Mouse (Mus musculus) layer of hippocampus, postnatal 25 days (tissue): Measurements from ENCODE around the gene Pak6. TPM values are rescaled to one million over a fixed set of nuclear protein-coding genes. Genes with fewer than 3 reads are reported as not detected.
"Not testable (repeated sequence)": the region's sequence is repeated elsewhere in the genome, so short reads cannot be mapped to it uniquely, and the experiment has no call there.

Experiments used
- DNase-seq, 2 experiments: peaks; one replicate each; pipeline ENCODE4 v3.0.0; 2022; ENCODE audit warnings: mixed read lengths in 2 of 2, low spot score in 1 of 2; ENCODE audit errors: extremely low spot score in 1 of 2
- total RNA-seq, 2 experiments: library from RNA; stranded (reverse); gene quantifications; 2 replicates each; pipeline ENCODE4 v1.2.3; 2021

Pak6 gene
- 10 to 100 TPM; 50.5 to 58.0 TPM for total RNA-seq

DNA sequence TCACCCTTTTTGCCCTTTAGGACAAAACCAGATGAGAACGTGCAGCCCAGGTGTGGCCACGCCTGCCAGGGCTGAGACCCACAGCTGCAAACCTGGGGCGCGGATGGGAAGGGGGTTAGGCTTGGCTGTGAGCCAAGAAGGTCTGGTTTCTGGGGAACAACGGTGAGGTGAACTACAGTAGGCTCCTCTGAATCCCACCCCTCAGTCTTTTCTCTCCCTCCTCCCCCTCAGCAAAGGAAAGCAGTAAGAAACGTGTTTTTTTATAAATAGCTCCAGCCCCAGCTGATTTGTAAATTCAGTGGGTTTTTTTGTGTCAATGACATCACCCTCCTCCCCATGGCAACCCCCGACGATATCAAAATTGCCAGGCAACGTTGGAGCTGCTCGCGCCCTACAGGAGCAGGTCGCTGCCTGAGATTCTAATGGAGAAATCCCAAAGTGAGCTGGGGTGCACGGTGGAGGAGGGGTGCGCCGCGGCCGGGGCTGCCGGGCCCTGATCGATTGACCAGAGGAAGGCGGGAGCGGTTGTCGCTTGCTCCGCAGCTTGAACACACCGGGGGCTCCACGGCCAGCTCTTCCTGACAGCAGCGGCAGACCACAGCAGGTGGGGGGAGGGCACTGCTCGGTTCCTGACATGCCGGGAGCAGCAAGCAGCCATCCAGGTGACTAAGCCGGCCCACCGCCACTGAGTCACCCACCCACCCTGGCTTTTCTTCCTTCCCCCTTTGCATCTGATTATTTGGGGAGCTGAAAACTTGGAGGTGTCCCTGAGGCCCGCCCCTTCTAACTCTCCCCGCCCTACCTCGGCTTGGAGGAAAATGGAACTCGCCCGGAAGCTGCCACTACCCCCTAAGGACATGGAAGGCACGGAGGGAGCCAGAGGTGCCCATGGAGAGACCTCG, at the start of gene Pak6:
TSS of gene Pak6 (plus strand) at position 402 of the 902 bp plus-strand sequence.
- DNase-seq, result peak; percentile 45 to 49

DNA sequence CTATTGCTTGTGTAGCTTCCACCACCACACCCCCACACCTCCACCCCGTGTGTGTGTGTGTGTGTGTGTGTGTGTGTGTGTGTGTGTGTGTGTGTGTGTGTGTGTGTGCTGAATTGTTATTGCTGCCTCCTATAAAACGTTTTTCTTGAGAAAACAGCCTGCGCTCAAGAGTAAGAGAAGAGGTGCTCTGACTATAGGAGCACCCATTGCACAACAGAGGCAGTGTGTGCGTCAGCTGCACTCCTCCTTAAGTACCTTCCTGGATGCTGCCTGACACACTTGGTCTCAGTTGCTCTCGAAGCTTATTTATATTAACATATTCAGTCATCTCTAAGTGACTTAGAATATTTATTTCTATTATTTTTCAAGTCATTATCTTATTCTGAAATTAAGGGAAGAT, 45.1 kb upstream of the Pak6 start:
- DNase-seq, result no peak

DNA sequence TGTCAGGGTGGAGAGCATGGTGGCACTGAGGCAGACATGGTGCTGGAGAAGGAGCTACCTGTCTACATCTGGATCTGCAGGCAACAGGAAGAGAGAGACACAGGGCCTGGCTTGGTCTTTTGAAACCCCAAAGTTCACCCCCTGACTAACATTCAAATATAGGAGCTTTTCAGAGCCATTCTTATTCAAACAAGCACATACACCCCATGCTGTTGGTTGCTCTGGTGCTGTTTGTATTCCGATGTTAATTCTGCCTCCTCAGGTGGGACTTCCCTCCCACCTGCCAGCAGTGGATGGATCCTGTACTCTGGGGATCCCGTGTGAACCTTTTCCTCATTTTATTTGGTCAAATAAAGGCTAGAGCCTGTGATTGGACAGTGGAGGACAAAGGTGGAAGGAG, 43.0 kb upstream of the Pak6 start:
- no peak for DNase-seq

DNA sequence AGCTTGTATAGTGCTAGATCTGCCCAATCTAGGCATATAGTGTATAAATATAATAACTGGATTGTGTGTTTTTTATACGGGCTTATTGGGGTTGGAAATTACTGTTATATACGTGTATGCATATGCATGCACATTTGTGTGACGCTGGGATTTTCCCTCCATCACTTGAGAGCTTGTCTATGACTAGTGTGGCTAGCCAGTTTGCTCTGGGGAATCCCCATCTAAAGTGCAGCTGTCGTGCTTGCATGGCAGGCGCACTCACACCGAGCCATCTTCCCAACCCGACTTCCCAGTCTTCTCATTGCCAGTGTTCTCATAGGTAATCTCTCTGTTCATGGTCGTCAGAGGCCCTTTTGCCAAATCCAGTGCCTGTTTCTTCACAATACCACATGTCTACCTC, 42.5 kb upstream of the Pak6 start:
- no peak for DNase-seq

DNA sequence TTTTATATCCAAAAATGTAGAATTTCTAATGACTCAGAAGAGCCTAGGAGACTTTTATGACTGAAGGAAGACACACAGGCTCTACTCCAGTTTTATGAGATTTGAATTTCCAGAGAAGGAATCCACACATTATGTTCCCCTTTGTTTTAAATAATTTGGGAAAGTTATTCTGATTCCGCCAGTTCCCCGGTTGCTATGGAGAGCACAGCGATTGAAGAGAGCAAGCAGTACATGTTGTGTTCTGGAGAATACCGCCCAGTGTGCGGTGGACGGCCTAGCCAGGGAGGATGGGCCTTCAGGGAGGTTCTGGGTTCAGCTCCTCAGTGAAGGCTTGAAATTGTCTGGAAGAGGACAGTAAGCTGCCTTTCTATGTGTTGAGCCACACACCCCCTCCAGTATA, 33.8 kb upstream of the Pak6 start:
- no peak for DNase-seq

DNA sequence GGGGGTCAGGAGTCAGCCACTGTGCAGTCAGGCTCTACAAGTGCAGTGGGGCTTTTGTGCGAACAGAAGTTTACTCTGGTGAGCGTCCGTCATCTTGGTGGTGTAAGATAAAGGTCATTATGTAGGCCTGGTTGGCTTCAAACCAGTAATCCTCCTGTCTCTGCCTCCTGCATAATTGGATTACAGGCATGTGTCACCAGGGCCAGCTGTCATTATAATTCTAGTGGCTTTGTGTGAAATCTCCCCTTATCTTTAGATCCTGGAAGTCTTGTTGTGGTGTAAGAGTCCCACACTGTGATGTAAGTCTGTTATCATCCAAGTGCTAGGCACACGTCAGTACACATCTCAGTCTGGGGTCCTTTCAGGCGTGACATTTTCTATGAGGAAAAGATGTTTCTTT, 29.7 kb upstream of the Pak6 start:
- no peak for DNase-seq

DNA sequence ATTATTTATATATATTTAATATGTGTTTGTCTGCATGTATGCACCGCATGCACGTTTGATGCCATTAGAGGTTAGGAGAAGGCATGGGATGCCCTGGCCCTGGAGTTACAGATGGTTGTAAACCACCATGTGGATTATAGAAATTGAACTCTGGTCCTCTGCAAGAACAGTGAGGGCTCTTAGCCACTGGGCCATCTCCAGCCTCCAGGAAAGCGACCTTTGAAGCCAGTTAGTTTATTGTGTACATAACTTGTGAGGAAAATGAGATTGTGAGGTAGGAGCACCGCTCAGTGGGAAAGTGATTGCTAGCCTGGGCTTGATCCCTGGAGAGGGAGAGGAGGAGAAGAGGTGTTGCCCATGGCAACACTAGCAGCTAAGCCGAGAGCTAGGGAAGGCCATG, 25.8 kb upstream of the Pak6 start:
- no peak for DNase-seq

DNA sequence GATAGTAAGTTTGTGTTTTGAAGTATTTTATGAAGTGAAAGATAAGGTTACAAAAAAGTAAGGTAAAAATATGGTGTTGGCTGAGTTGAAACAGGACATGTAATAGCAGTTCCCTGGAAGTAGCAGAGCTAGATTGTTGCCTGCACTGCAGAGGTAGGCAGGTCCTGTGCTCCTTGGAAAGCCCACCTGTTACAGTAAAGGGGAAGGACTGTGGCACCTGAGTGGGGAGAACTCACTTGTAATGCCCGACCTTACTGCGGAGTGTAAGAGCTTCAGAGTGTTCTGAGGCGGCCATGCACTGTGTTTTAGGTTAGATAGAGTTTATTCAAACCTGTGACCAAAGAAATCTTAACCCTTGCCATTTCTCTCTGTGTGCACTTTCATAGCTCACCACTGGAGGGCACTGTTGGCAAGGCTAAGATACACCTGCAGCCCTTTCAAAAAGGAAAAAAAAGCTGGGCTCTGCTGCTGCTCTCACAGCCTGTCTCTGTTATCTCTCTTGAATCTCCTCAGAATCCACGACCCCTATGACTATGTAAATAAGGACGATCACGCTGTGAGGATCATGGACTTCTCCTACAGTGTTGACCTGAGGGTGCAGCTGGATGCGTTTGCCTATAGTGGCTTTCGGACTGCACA, 25.1 kb upstream of the Pak6 start:
- DNase-seq, result peak; percentile 61 to 81

DNA sequence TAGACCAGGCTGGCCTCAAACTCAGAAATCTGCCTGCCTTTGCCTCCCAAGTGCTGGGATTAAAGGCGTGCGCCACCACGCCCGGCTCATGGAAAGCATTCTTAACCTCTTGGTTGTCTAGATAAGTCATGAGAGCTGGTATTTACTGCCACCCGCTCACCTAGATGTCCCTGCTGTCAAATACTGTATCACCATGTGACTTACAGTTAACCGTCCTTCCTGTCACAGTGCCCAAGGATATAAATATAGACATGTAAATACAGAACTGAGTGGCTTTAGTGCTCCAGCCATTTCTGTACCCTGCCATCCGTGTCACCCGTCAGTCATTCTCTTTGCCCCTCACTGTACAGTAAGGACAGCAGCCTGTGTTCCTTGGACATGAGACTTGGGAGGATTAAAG, 24.4 kb upstream of the Pak6 start:
- no peak for DNase-seq

DNA sequence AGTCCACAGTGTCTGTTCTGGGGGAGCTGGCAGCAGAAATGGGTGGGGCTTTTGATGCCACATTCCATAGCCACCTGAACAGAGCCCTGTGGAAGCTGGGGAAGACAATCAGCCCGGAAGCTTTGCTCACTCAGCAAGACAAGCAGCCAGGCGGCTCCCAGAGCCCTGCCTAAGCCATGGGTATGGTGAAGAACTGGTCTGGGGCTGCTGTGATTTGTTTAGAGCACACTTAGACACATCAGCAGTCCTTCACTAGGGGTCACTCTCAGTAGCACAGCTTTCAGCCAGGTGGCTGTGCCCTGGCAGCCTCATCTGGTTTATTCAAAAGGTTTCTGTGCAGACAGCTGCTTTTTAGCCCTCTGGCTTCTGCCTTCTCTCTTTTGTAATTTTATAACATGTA, 22.0 kb upstream of the Pak6 start:
- no peak for DNase-seq

DNA sequence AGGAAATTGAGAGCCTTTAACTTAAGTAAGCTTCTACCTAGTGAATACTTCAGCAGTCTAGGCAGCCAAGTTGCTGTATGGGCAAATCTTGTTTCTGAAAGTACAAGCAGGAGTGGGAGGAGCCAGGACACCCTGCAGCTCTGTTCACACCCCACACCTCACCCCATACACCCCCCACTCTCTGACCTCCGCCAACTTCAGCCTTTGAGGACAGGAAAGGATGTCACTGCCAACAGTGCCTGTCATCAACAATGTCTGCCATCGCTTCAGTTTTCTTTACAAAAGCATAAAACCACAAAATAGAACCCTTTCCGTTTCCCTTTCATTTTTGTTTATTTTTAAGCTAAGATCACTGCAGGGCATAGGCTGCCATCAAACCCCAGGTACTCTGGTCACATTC, 20.7 kb upstream of the Pak6 start:
- no peak for DNase-seq

DNA sequence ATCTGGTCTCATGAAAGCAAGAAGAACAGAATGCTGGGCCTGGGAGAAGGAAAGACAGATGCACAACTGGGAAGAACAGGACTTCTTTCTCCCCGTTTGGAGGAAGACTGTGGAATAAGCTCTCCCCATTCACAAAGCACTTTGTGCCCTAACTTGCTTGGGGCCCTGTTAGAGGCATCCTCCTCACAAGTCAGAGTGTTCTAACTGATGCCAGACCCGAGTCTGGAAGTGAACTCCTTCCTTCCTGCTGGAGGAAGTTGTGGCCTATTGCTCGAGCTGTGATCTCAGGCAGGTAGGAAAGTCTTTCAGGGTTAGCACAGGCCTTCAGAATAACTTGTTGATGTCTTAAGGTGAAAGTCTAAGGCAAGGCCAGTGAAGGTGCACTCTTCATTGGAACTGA, 20.2 kb upstream of the Pak6 start:
- DNase-seq, result no peak

DNA sequence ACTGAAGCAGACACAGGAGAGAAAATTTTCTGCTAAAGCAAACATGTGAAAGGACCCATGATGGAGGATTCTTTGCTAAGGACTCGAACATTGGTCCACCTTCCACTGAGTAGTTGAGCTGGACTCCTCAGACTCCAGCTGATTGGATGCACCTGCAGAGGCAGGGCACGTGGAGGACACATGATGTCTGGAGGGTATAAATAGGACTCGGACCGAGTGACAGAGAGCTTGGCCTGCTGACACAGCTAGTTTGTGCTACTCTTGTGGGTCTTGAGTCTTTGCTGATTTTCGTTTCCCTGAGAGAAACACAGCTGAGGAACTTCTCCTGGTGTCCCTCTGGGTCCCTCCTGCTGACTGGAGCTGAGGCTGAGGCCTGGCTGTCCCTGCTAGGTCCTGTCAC, 16.4 kb upstream of the Pak6 start:
- no peak for DNase-seq

DNA sequence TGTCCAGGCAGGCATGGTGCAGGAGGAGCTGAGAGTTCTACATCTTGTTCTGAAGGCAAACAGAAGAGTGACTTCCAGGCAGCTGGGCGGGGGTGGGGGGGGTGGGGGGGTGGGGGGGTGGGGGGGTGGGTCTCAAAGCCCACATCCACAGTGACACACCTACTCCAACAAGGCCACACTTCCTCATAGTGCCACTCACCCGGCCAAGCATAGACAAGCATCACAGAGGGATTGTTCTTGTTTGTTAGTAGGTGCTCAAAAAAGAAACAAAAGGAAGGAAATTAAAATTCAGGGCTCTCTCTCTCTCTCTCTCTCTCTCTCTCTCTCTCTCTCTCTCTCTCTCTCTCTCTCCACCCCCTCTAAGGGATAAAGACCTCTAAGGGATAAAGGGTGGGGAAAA, 12.4 kb upstream of the Pak6 start:
- DNase-seq, result not testable (repeated sequence)

DNA sequence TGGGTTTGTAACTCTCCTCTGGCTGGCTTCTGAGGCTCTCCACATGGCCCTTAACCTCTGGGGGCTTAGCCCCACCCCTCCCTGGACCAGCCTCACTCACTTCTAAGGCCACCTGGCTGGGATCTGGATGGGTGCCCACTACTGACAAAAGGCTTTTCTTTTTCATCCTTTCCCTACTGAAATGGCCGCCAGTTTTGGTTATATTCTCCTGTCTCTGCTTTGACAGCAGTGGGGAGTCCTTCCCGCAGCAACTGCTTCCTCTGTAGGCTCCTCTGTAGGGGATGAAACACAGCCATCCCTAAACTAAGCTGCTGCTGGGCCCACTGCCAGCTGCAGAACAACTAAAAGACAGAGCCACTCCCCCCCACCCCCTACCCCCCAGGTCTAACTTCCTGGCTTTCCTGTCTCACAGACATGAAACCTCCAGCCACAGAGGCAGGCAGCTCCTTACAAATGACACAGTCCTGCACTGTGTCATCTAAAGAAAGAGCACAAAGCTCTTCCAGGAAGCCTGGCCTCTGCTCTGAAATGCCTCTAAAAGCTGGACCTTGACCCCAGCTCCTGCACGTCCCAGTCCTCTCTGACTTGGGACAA, 6.3 kb upstream of the Pak6 start:
- DNase-seq, result no peak

DNA sequence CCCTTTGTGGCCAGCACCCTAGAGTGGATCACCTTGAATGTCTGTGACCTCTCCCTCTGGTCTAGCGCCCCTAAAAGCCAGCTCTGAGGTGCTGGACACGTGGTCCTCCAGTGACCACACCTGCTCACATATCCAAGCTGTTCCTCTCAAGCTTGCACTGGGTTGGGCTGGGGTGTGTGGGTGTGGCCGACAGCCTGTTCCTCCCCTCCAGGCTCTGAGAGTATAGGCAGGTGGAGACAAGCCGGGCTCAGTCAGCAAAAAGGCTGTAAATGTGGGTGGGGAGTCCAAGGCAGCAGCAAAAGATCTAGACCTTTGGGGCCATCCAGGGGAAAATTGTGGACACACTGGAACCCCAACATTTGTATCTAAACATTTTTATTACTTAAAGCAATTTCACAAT, 4.6 kb upstream of the Pak6 start:
- no peak for DNase-seq

DNA sequence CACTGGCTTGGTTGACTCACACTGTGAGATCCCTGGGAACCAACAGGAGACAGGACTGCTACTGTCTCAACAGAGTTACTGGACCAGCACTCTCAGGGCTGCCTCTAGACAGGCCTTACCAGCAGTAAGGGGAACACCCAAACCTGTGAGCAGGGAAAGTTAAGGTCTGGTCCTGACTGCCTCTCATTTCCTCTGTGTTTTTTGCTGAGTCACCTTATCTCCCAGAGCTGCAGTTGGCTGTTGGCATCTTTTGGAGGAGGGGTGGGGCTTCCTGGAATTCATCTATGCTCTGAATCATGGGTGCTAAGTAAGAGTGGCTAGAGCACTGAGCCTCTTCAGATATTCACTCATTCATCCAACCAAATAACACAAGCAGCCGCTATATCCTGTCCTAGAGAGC, 4.0 kb upstream of the Pak6 start:
- no peak for DNase-seq

DNA sequence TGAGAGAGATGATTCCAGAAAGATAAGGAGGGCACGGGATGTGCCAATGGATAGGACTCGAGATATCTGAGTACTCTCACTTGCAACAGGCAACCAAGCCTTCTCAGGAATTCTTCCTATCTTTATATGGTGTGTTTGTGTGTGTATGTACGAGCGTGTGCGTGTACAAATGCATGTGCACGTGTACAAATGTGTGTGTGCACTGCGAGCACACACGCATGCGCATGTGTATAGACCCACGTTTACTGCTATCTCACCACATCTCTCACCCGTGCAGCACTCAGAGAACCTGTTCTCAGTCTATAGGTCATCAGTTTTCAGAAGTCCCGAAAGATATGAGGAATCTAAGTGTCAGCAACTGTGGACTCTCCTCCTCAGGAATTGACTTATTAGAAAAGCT, 3.6 kb upstream of the Pak6 start:
- no peak for DNase-seq

DNA sequence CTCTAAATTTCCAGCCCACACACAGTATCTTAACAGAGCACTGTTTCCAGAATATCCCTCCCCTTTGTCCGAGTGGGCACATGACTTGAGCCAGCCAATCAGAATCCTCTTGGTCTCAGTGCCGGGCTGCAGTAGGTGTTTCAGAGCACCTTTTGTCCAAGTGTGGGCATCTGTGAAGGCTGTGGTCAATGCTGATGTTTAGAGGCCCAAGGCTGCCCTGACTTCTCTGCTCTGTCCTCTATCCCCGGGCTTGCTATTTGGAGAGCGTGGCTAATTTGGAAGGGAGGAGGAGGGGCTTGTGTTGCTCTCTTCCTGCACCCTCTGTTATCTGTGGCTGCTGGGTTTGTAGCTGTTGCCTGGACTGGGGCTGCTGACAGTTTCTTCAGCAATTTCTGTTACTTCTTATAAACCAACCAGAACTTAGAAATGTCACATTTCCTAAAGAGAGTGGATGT, 3.1 kb upstream of the Pak6 start:
- peak in 1 of 2 experiments; percentile 28 for DNase-seq

DNA sequence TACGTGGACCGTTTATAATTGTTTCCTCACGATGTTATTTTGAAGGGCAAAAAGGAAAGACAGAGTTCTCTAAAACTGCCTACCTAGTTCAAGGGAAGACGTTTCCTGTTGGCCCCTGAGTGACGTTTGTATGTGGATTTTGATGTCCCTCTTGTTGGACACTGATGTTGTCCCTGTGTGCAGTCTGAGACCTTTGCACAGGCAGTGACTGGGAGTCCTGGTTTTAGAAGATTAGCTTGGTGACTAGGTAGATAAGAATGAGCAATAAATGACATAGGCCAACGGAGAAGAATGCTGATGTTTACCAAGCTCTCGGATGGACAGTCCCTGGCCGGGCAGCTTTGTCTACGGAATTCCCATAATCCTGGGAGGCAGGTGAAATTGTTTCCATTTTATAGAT, 1.2 kb upstream of the Pak6 start:
- no peak for DNase-seq
